Mouse (Mus musculus) cerebellum, adult (tissue): ENCODE results near the gene Mtif3.
"Not testable (repeated sequence)": the region's sequence is repeated elsewhere in the genome, so short reads cannot be mapped to it uniquely, and the experiment has no call there.

Source experiments
- ATAC-seq: cut with Nextera tagmentation; 2 replicates; pipeline ENCODE4 v1.9.2; 2017; ENCODE audit warnings: mild to moderate bottlenecking, moderate library complexity, mixed read lengths; ENCODE audit not compliant: insufficient number of reproducible peaks, low FRiP score, low TSS enrichment

Gene Mtif3

GRCm38 (mm10) chr5:146919874-146920273 lies 43.7 kb downstream of the Mtif3 start:
- ATAC-seq: no peak

- ATAC-seq: not testable (repeated sequence)
These were observed 46.2 kb downstream of the Mtif3 start for GRCm38 (mm10) chr5:146917357-146917756.

GRCm38 (mm10) chr5:146916806-146917205 lies 46.8 kb downstream of the Mtif3 start:
- no peak for ATAC-seq

- ATAC-seq: no peak
These were observed 47.3 kb downstream of the Mtif3 start for GRCm38 (mm10) chr5:146916273-146916672.

- ATAC-seq: no peak
These were observed 49.4 kb downstream of the Mtif3 start for GRCm38 (mm10) chr5:146914088-146914766.

GRCm38 (mm10) chr5:146913355-146913754 lies 50.2 kb downstream of the Mtif3 start:
- ATAC-seq: no peak

GRCm38 (mm10) chr5:146912206-146912605 lies 51.4 kb downstream of the Mtif3 start:
- ATAC-seq: no peak

GRCm38 (mm10) chr5:146908629-146909028 lies 55.0 kb downstream of the Mtif3 start:
- no peak for ATAC-seq

GRCm38 (mm10) chr5:146907533-146907932 lies 56.1 kb downstream of the Mtif3 start:
- ATAC-seq: no peak

- ATAC-seq: peak; percentile 56; the same call in 1 of the 2 replicates
These were observed 58.0 kb downstream of the Mtif3 start for GRCm38 (mm10) chr5:146905486-146906172.

GRCm38 (mm10) chr5:146904404-146904803 lies 59.2 kb downstream of the Mtif3 start:
- no peak; the same call in 1 of the 2 replicates for ATAC-seq
